Mouse (Mus musculus) lung, adult 2 months (tissue): ENCODE measurements around the gene Cd84.

Experiments
- CTCF ChIP-seq: fragments of 200-500 bp; IDR thresholded peaks from 2 replicates; pipeline ENCODE4 v1.5.1; 2011; ENCODE audit warnings: mild to moderate bottlenecking, low read length, control low read depth; ENCODE audit not compliant: insufficient read depth
- POLR2A ChIP-seq: fragments of 200-500 bp; IDR thresholded peaks from 2 replicates; pipeline ENCODE4 v1.6.1; 2011; ENCODE audit warnings: low read depth, mild to moderate bottlenecking, control low read depth, low read length, borderline replicate concordance; ENCODE audit errors: extremely low read depth

GRCm38 (mm10) chr1:171839488-171839887, at the start of gene Cd84:
- TF ChIP-seq CTCF (no peak), POLR2A (no peak)
